In genomic region chr19:24225305-24225696, GRCm38 (mm10) we compare ENCODE assay signal across 7 mouse cellular contexts. TPM values are rescaled to one million over a fixed set of nuclear protein-coding genes. Genes with fewer than 3 reads are reported as not detected.
A peak's percentile ranks its signal among the peaks of the same experiment; 100 is the strongest.
DNase-seq lines count a peak whose midpoint lies in the region; ATAC-seq and TF ChIP-seq lines count a peak whose summit lies in the region.

No protein-coding gene starts in this region.

- peak overlapping the region; percentile 70 for H3K4me3 ChIP-seq in cortical plate, adult 2 months (ENCODE audit: insufficient read depth, low read length)
- H3K4me3 ChIP-seq in heart, embryonic 12.5 days, result peak overlapping the region; percentile 61
- peak overlapping the region; percentile 67 for H3K4me3 ChIP-seq in kidney, embryonic 15.5 days (replicated peaks)
- peak overlapping the region; percentile 78 for H3K4me3 ChIP-seq in small intestine, adult 2 months (ENCODE audit: low read depth, low read length)

- H3K27me3 ChIP-seq in heart, embryonic 12.5 days (replicated peaks), result no peaks in the 10 kb centered on the region
- 0 out of 2 replicates have a peak, but pooled peaks cover 5% of the 10 kb centered on the region for H3K27me3 ChIP-seq in kidney, embryonic 15.5 days
- no peaks in the 10 kb centered on the region for H3K27me3 ChIP-seq in small intestine, adult 2 months (ENCODE audit: control insufficient read depth, insufficient read depth, low read length)

- no peaks in the 10 kb centered on the region for H3K36me3 ChIP-seq in heart, embryonic 12.5 days
- H3K36me3 ChIP-seq in kidney, embryonic 15.5 days, result no peaks in the 10 kb centered on the region
- H3K36me3 ChIP-seq in small intestine, adult 2 months (ENCODE audit: control insufficient read depth, insufficient read depth, low read length), result no peaks in the 10 kb centered on the region

- H3K4me2 ChIP-seq in heart, embryonic 12.5 days, result peak overlapping the region; percentile 72
- H3K4me2 ChIP-seq in kidney, embryonic 15.5 days, result peak overlapping the region; percentile 91

- H3K9me3 ChIP-seq in heart, embryonic 12.5 days (replicated peaks), result no peaks in the 10 kb centered on the region
- no peaks in the 10 kb centered on the region for H3K9me3 ChIP-seq in kidney, embryonic 15.5 days (replicated peaks)

- TF ChIP-seq CTCF in cortical plate, adult 2 months (IDR thresholded peaks at IDR 0.05; ENCODE audit: extremely low read depth, insufficient read depth, low read length), result no peak
- no peak for TF ChIP-seq CTCF in small intestine, adult 2 months (IDR thresholded peaks at IDR 0.05; ENCODE audit: extremely low read depth, insufficient read length, insufficient replicate concordance, low read depth, low read length)

- 2% methylated on average over 17 of the region's 17 CpGs for WGBS in heart, embryonic 12.5 days
- 1% methylated on average over 17 of the region's 17 CpGs for WGBS in kidney, embryonic 15.5 days
- 3% methylated on average over 17 of the region's 17 CpGs for WGBS in small intestine, adult 2 months

- peak; percentile 36; the same call in 1 of the 2 replicates for ATAC-seq in heart, embryonic 12.5 days (ENCODE audit: insufficient number of reproducible peaks, low FRiP score)
- peak; percentile 61; the same call in 1 of the 2 replicates for ATAC-seq in kidney, embryonic 15.5 days (replicated peaks; ENCODE audit: low FRiP score)

- H3K4me1 ChIP-seq in cortical plate, adult 2 months (ENCODE audit: control insufficient read depth, insufficient read depth, low read length), result peaks cover 2% of the 10 kb centered on the region; the same call in 1 of the 2 replicates
- H3K4me1 ChIP-seq in heart, embryonic 12.5 days (replicated peaks), result peaks cover 15% of the 10 kb centered on the region; the same call in 1 of the 2 replicates
- H3K4me1 ChIP-seq in kidney, embryonic 15.5 days, result peaks cover 45% of the 10 kb centered on the region
- H3K4me1 ChIP-seq in small intestine, adult 2 months (ENCODE audit: control insufficient read depth, insufficient read depth, insufficient read length, low read length), result peaks cover 14% of the 10 kb centered on the region; the same call in 1 of the 2 replicates

- no peak for TF ChIP-seq POLR2A in cortical plate, adult 2 months (IDR thresholded peaks at IDR 0.05; ENCODE audit: extremely low read depth, insufficient read depth, low read length)
- 0 out of 2 replicates have a peak, but pooled peaks have one; percentile 11 for TF ChIP-seq POLR2A in small intestine, adult 2 months (IDR thresholded peaks at IDR 0.05; ENCODE audit: low read depth, low read length)

- H3K9ac ChIP-seq in heart, embryonic 12.5 days, result peak overlapping the region; percentile 52; the same call in 1 of the 2 replicates
- H3K9ac ChIP-seq in kidney, embryonic 15.5 days, result peak overlapping the region; percentile 76

- peak overlapping the region; percentile 78 for H3K27ac ChIP-seq in cortical plate, adult 2 months (ENCODE audit: insufficient read depth, low read length)
- peak overlapping the region; percentile 74 for H3K27ac ChIP-seq in heart, embryonic 12.5 days (ENCODE audit: poor library complexity, severe bottlenecking)
- H3K27ac ChIP-seq in kidney, embryonic 15.5 days, result peak overlapping the region; percentile 92
- peak overlapping the region; percentile 99 for H3K27ac ChIP-seq in small intestine, adult 2 months (ENCODE audit: insufficient read depth, low read depth, low read length)

- DNase-seq in R1 (ENCODE audit: low read depth, low spot score), result peak; percentile 99
- peak; percentile 74 for DNase-seq in lung, postnatal 14 days
- DNase-seq in cerebellum, postnatal 4 days (ENCODE audit: low spot score in 2 of 2), result no peak

RNA-seq across cellular contexts. Expression of gene Tjp2, which starts 0.5 kb away (rescaled TPM):
- polyA plus RNA-seq in cortical plate, adult 2 months (2012; rRNA removed), result 16.2 and 17.1 TPM in 2 replicates
- 31.9 and 33.8 TPM in 2 replicates for polyA plus RNA-seq in heart, embryonic 12.5 days (2016; fragmentation: Nextera tagmentation; extraction: Ambion mirVana)
- 31.3 and 31.4 TPM in 2 replicates for polyA plus RNA-seq in kidney, embryonic 15.5 days (2015; fragmentation: Nextera tagmentation; extraction: Ambion mirVana)
- 24.9 and 74.0 TPM in 2 replicates for polyA plus RNA-seq in small intestine, adult 2 months (2012; rRNA removed)

RNA-seq across cellular contexts. Expression of gene Fxn, which starts 55.1 kb away (rescaled TPM):
- 8.8 and 9.4 TPM in 2 replicates for polyA plus RNA-seq in cortical plate, adult 2 months (2012; rRNA removed)
- polyA plus RNA-seq in heart, embryonic 12.5 days (2016; fragmentation: Nextera tagmentation; extraction: Ambion mirVana), result 59.6 and 61.2 TPM in 2 replicates
- polyA plus RNA-seq in kidney, embryonic 15.5 days (2015; fragmentation: Nextera tagmentation; extraction: Ambion mirVana), result 58.4 and 60.8 TPM in 2 replicates
- 7.7 and 9.1 TPM in 2 replicates for polyA plus RNA-seq in small intestine, adult 2 months (2012; rRNA removed)

Comparison
In these comparisons a context has a peak if more than half of its experiments do, and no peak if none do; other contexts are left out.
1. DNase-seq: peak in R1 (single experiment) and lung, postnatal 14 days (single experiment); none in cerebellum, postnatal 4 days (0 of 2).
2. Peak in every context shown above with its lines, with median percentiles within 50 percentile points of each other: H3K27ac ChIP-seq and H3K4me3 ChIP-seq.